Mouse (Mus musculus) hindbrain, postnatal 0 days (tissue): ENCODE measurements around the gene Pik3r2. TPM values are rescaled to one million over a fixed set of nuclear protein-coding genes. Genes with fewer than 3 reads are reported as not detected.

Experiments used
- ATAC-seq: fragments of 200-750 bp; cut with Nextera tagmentation; 2 replicates; pipeline ENCODE4 v1.8.0; 2017; ENCODE audit warnings: mild to moderate bottlenecking, moderate TSS enrichment, moderate library complexity
- DNase-seq: peaks from one replicate; pipeline ENCODE4 v3.0.0-alpha.2; 2015; ENCODE audit warnings: low spot score
- H3K27ac ChIP-seq: fragments of 300-500 bp; sonication (generic); 2 replicates; pipeline ENCODE4 v1.5.1; 2014; ENCODE audit warnings: mild to moderate bottlenecking
- H3K27me3 ChIP-seq: fragments of 300-500 bp; sonication (generic); 2 replicates; pipeline ENCODE4 v1.6.1; 2014; ENCODE audit warnings: low read length, mixed read lengths; ENCODE audit not compliant: insufficient read depth
- H3K36me3 ChIP-seq: fragments of 300-500 bp; sonication (generic); 2 replicates; pipeline ENCODE4 v1.6.1; 2014; ENCODE audit warnings: low read length, mixed read lengths; ENCODE audit not compliant: insufficient read depth
- H3K4me1 ChIP-seq: fragments of 300-500 bp; sonication (generic); 2 replicates; pipeline ENCODE4 v1.6.1; 2014; ENCODE audit warnings: antibody characterized with exemption, low read length, mixed read lengths; ENCODE audit not compliant: insufficient read depth
- H3K4me2 ChIP-seq: fragments of 300-500 bp; sonication (generic); 2 replicates; pipeline ENCODE4 v1.6.1; 2014; ENCODE audit warnings: low read depth, mild to moderate bottlenecking, low read length, moderate library complexity, mixed read lengths
- H3K4me3 ChIP-seq: fragments of 300-500 bp; sonication (generic); 2 replicates; pipeline ENCODE4 v1.5.1; 2014; ENCODE audit warnings: low read length
- H3K9ac ChIP-seq: fragments of 300-500 bp; sonication (generic); replicated peaks from 2 replicates; pipeline ENCODE4 v1.6.1; 2014; ENCODE audit warnings: mild to moderate bottlenecking, low read length, moderate library complexity, mixed read lengths
- H3K9me3 ChIP-seq: fragments of 300-500 bp; sonication (generic); 2 replicates; pipeline ENCODE4 v1.6.1; 2016; ENCODE audit warnings: low read length, mixed read lengths
- CTCF ChIP-seq: IDR thresholded peaks from 2 replicates; pipeline ENCODE4 v1.5.1; 2016; ENCODE audit warnings: antibody characterized with exemption, control low read depth, low read depth
- WGBS: fragments of 180-500 bp; shearing (Covaris S2); extraction: QIAGEN DNeasy Blood & Tissue Kit; methylation state at CpG from one replicate; pipeline ENCODE4 v1.1.7; 2014; 5-methylcytosine and 5-hydroxymethylcytosine counted together
- polyA plus RNA-seq: library from polyadenylated mRNA; unstranded; fragments of >200 nt; fragmentation: Nextera tagmentation; extraction: Ambion mirVana; gene quantifications from 2 replicates; pipeline ENCODE4 v1.2.1, GENCODE M21; 2015
- total RNA-seq: library from RNA; depleted of rRNA; stranded (reverse); fragments of >200 nt; gene quantifications from 2 replicates; pipeline ENCODE4 v1.2.3, GENCODE M21; 2014

Pik3r2 gene
- total and polyA plus RNA-seq, 2 experiments from 2014 or later: 101 to 176 TPM

DNA sequence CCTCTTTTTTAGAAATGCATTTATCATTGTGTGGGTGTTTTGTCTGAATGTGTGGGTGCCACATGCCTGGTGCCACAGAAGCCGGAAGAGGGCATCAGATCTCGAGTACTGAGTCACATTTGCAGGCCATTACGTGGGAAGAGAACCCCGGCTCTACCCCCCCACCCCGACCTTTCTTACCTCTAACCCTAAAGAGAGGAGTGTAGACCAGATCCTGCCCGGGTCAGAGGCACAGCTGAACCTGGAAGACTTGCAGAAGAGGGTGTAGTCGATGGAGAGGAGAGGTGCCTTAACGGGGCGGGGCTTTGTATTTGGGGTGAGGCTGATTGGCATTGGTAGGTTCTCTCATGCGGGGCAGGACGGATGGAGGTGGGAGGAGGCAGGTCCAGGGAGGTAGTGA lies 31.7 kb downstream of the Pik3r2 start:
- ATAC-seq (no peak), DNase-seq (no peak)
- WGBS: 60% methylated on average over 11 of the region's 11 CpGs
- Histone ChIP-seq H3K4me1 (peaks cover 7% of the 10 kb centered on the region), H3K4me2 (no peak overlapping the region), H3K9me3 (no peaks in the 10 kb centered on the region), H3K9ac (no peak overlapping the region), H3K36me3 (no peaks in the 10 kb centered on the region), H3K27ac (no peak overlapping the region), H3K27me3 (peaks cover 49% of the 10 kb centered on the region), H3K4me3 (no peak overlapping the region)
- TF ChIP-seq CTCF: no peak

DNA sequence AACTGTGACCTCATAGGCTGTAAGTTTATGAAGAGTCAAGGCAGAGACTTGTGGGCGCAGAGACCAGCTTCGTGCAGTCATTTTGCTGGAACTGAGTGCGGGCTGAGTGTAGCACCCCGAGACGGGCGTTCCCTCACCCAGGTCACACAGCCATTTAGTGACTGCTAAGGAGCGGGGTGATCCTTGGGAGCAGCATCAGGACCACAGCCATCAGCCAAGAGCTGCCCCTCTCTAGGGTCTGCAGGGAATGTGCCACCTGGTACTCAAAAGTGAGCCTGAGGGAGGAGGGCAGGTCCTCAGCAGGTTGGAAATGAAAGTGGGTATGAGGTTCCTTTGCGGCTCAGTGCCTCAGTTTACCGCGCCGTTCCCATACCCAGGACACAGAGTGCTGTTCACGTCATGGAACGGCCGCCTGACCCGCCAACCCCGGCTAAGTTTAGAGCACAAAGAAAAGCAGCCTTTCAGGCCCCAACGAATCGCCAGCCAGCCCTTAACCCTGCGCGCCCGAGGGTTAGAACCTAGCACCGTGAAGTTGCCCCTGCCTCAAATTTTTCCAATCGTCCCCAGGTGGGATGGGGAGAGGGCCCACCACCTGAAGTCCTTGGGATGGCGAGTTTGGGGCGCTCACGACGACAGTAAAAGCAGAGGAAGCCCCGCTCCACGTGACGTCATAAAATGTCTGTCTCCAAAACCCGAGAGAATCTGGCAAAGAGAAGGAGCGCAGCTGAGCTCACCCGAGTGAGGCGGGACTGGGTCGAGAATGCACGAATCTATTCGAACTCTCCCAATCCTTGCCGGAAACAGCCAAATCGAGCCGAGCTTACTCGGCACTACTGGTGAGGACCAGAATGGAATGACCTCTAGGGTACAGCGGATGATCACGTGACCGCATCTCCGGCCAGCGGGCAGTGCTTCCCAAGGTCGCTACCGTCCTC lies 32.6 kb downstream of the Pik3r2 start:
- Histone ChIP-seq H3K36me3 (no peaks in the 10 kb centered on the region), H3K9ac (peak overlapping the region; percentile 41), H3K4me2 (peak overlapping the region; percentile 59), H3K4me1 (peaks cover 7% of the 10 kb centered on the region), H3K27me3 (peaks cover 49% of the 10 kb centered on the region), H3K27ac (no peak overlapping the region), H3K9me3 (no peaks in the 10 kb centered on the region), H3K4me3 (peak overlapping the region; percentile 38)
- DNase-seq: peak; percentile 65
- 5% methylated on average over 48 of the region's 48 CpGs for WGBS
- no peak for TF ChIP-seq CTCF
- ATAC-seq: peak; percentile 43

DNA sequence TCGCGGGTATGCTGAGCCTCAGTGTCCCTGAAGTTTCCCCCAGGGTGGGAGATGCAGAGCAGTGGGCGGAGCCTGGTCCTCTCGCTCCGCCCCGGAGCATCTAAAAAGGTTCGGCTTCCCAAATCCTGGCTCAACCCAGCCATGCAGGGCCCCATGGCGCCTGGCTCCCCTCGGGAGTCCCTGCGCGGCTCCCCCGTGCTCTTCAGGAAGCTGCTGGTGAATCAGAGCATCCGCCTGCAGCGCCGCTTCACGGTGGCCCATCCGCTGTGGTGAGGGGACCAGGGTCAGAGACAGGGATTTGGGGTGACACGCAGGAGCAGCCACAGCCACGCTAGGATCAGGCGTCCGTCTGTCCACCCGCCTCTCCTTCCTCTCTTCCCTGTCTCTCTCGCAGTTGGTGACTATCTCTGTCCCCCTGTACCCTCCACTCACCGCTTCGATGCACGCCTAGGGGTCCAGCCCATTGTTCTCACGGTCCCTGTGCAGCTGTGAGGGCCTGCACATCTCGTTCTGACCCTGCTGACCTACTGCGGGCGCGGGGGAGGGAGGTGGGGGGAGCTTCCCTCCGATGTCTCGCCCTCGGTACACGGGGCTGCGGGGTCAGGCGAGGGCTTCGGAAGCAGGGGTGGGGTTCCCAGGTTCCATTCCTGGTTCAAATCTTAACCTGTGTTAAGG lies 33.4 kb downstream of the Pik3r2 start:
- Histone ChIP-seq H3K4me3 (peak overlapping the region; percentile 38; the same call in 1 of the 2 replicates), H3K27me3 (peaks cover 49% of the 10 kb centered on the region), H3K9me3 (no peaks in the 10 kb centered on the region), H3K27ac (no peak overlapping the region), H3K9ac (no peak overlapping the region), H3K4me2 (peak overlapping the region; percentile 59), H3K36me3 (no peaks in the 10 kb centered on the region), H3K4me1 (peaks cover 7% of the 10 kb centered on the region)
- DNase-seq (no peak), ATAC-seq (no peak)
- TF ChIP-seq CTCF: no peak
- WGBS: 5% methylated on average over 38 of the region's 38 CpGs

DNA sequence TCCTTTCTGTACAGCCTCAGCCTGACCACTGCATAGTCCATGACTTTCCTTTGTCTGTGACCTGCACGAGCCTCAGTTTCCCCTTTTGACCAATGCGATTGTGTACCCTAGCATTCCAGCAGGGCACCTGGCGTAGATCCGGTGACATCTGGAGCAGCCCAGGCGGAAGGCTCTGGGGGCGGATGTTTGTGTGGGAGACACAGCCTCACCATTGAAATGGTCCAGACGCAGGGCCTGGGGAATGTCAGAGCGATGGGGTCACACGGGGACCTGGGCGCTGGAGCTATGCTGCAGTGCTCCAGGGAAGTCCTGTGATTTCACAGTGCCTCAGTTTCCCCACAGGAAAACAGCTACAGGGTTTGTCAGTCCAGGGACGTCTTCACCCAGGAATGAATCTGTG lies 34.3 kb downstream of the Pik3r2 start:
- ATAC-seq (no peak), DNase-seq (no peak)
- Histone ChIP-seq H3K4me2 (no peak overlapping the region), H3K9me3 (no peaks in the 10 kb centered on the region), H3K4me1 (peaks cover 7% of the 10 kb centered on the region), H3K9ac (no peak overlapping the region), H3K4me3 (no peak overlapping the region), H3K27ac (no peak overlapping the region), H3K27me3 (peaks cover 46% of the 10 kb centered on the region), H3K36me3 (no peaks in the 10 kb centered on the region)
- no peak for TF ChIP-seq CTCF
- 68% methylated on average over 11 of the region's 11 CpGs for WGBS

DNA sequence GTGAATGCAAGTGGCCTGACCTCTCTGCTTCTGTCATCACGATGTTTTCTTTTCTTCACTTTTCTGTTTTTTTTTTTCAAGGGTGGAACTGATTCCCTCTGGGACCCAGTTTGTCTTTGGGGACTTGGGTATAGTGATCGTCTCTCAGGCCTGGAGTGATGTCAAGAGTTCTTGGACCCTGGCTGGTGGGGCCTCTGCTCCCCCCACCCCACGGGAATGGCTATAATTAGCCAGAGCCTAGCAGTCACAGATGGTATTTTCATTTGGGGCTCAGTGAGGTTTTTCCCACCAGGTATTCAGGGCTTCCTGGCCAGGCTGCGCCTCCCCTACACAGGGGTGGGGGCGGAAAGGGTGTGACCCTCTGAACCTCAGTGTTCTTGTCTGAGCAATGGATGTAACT lies 34.9 kb downstream of the Pik3r2 start:
- no peak overlapping the region for H3K4me2 ChIP-seq
- H3K9me3 ChIP-seq: no peaks in the 10 kb centered on the region
- ATAC-seq (no peak), DNase-seq (no peak)
- no peak overlapping the region for H3K4me3 ChIP-seq
- H3K36me3 ChIP-seq: no peaks in the 10 kb centered on the region
- no peak overlapping the region for H3K27ac ChIP-seq
- TF ChIP-seq CTCF: no peak
- peaks cover 43% of the 10 kb centered on the region for H3K27me3 ChIP-seq
- H3K9ac ChIP-seq: no peak overlapping the region
- WGBS: 65% methylated on average over 5 of the region's 5 CpGs
- peaks cover 7% of the 10 kb centered on the region for H3K4me1 ChIP-seq

DNA sequence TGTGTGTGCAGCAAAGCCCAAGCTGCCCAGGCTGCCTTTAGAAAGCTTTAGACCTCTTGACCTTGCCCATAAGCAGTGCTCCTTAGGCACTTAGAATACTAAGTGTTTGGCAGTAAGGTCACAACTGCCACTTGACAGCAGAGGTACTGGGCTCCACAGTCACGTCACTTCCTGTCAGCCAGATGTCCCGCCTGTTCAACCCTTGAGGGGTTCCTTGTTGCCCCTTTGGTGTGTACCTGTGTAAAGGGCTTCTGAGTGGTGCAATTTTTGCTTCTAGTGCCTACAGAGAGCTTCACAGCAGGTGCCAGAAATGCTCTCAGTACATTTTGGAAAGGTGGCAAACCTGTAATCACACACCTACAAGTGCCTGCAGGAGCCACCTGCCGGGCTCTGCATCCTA lies 38.3 kb downstream of the Pik3r2 start:
- Histone ChIP-seq H3K27ac (no peak overlapping the region), H3K9me3 (no peaks in the 10 kb centered on the region), H3K4me2 (no peak overlapping the region), H3K9ac (no peak overlapping the region), H3K27me3 (peaks cover 15% of the 10 kb centered on the region), H3K4me3 (no peak overlapping the region), H3K4me1 (peaks cover 3% of the 10 kb centered on the region; the same call in 1 of the 2 replicates), H3K36me3 (no peaks in the 10 kb centered on the region)
- ATAC-seq (no peak), DNase-seq (no peak)
- TF ChIP-seq CTCF: no peak
- WGBS: 77% methylated on average over 3 of the region's 3 CpGs
